Comparison of ENCODE assay signal across 10 mouse cellular contexts in genomic region chr2:35433428-35433827, GRCm38 (mm10). TPM values are rescaled to one million over a fixed set of nuclear protein-coding genes. Genes with fewer than 3 reads are reported as not detected.
DNase-seq lines count a peak whose midpoint lies in the region; ATAC-seq and TF ChIP-seq lines count a peak whose summit lies in the region.
"Had no signal": no experiment of that assay in that cellular context is flagged by ENCODE, and none has a peak within 500 bp of the region (broad histone marks: within the 10 kb centered on the region; RNA-seq: fewer than 3 reads in every experiment).

No protein-coding gene starts in this region.

- H3K4me1 ChIP-seq in heart, embryonic 14.5 days (ENCODE audit: control insufficient read depth in 2 of 2, insufficient read depth in 2 of 2, low read length in 2 of 2) = peaks cover 29 to 45% of the 10 kb centered on the region in 2 experiments
- peaks cover 8% of the 10 kb centered on the region for H3K4me1 ChIP-seq in lung, postnatal 0 days (ENCODE audit: insufficient read depth, low read depth, low read length)
- no peaks in the 10 kb centered on the region for H3K4me1 ChIP-seq in midbrain, postnatal 0 days (ENCODE audit: insufficient read depth, low read length)

- H3K4me3 ChIP-seq in heart, embryonic 14.5 days (ENCODE audit: control insufficient read depth in 1 of 2, insufficient read depth in 1 of 2, low read depth in 1 of 2, low read length in 2 of 2) = no peak overlapping the region
- H3K4me3 ChIP-seq in lung, postnatal 0 days (ENCODE audit: low read depth, low read length) = no peak overlapping the region
- H3K4me3 ChIP-seq in midbrain, postnatal 0 days (ENCODE audit: low read depth, low read length) = no peak overlapping the region
- H3K4me3 ChIP-seq: limb, embryonic 13.5 days had no signal

- H3K27me3 ChIP-seq in heart, embryonic 14.5 days (ENCODE audit: control insufficient read depth, insufficient read depth, low read length) = no peaks in the 10 kb centered on the region
- H3K27me3 ChIP-seq in lung, postnatal 0 days (replicated peaks; ENCODE audit: insufficient read depth, low read length) = no peaks in the 10 kb centered on the region
- no peaks in the 10 kb centered on the region for H3K27me3 ChIP-seq in midbrain, postnatal 0 days (ENCODE audit: insufficient read depth, low read length)

- H3K36me3 ChIP-seq in heart, embryonic 14.5 days (ENCODE audit: control insufficient read depth, insufficient read depth, low read length) = 0 out of 2 replicates have a peak, but pooled peaks cover 2% of the 10 kb centered on the region
- no peaks in the 10 kb centered on the region for H3K36me3 ChIP-seq in lung, postnatal 0 days (ENCODE audit: insufficient read depth, low read length)
- no peaks in the 10 kb centered on the region for H3K36me3 ChIP-seq in midbrain, postnatal 0 days (ENCODE audit: insufficient read depth, low read length)
- H3K36me3 ChIP-seq: limb, embryonic 13.5 days had no signal

- no peaks in the 10 kb centered on the region for H3K9me3 ChIP-seq in heart, embryonic 14.5 days (ENCODE audit: control insufficient read depth, low read length)
- no peaks in the 10 kb centered on the region for H3K9me3 ChIP-seq in lung, postnatal 0 days (ENCODE audit: low read length)
- H3K9me3 ChIP-seq in midbrain, postnatal 0 days (ENCODE audit: low read length) = no peaks in the 10 kb centered on the region
- H3K9me3 ChIP-seq: limb, embryonic 13.5 days had no signal

- no peak for ATAC-seq in heart, embryonic 14.5 days (ENCODE audit: insufficient number of reproducible peaks, insufficient read depth, low FRiP score, low read depth)
- ATAC-seq in lung, postnatal 0 days = peak; percentile 36
- ATAC-seq in midbrain, postnatal 0 days (ENCODE audit: low FRiP score) = no peak

- peak; percentile 28 for DNase-seq in adrenal gland, postnatal 10 days
- DNase-seq in adrenal gland, postnatal 25 days = no peak
- peak; percentile 62 for DNase-seq in kidney, postnatal 10 days
- DNase-seq in lung, postnatal 0 days (ENCODE audit: low spot score) = peak; percentile 22
- no peak for DNase-seq in midbrain, postnatal 0 days (ENCODE audit: low spot score)
- DNase-seq in ovary, postnatal 36 days (ENCODE audit: low spot score) = no peak
- DNase-seq in adrenal gland, postnatal 14 days = no peak

- WGBS in heart, embryonic 14.5 days = 57% methylated on average over 4 of the region's 4 CpGs
- 46% methylated on average over 4 of the region's 4 CpGs for WGBS in lung, postnatal 0 days
- WGBS in midbrain, postnatal 0 days = 86% methylated on average over 4 of the region's 4 CpGs

- no peak for TF ChIP-seq EP300 in lung, postnatal 0 days (IDR thresholded peaks at IDR 0.05)

- no peak for TF ChIP-seq CTCF in lung, postnatal 0 days (IDR thresholded peaks at IDR 0.05)
- TF ChIP-seq CTCF in midbrain, postnatal 0 days (IDR thresholded peaks at IDR 0.05) = no peak

- H3K27ac ChIP-seq in heart, embryonic 14.5 days (replicated peaks in 1 of 2; ENCODE audit: control insufficient read depth in 1 of 2, insufficient read depth in 1 of 2, low read depth in 2 of 2, low read length in 2 of 2) = peak overlapping the region; percentile 50 to 86
- peak overlapping the region; percentile 74 for H3K27ac ChIP-seq in lung, postnatal 0 days (ENCODE audit: low read length)
- H3K27ac ChIP-seq in midbrain, postnatal 0 days (ENCODE audit: low read depth, low read length) = no peak overlapping the region
- H3K27ac ChIP-seq: limb, embryonic 13.5 days had no signal

- peak overlapping the region; percentile 60; the same call in 1 of the 2 replicates for H3K4me2 ChIP-seq in heart, embryonic 14.5 days (ENCODE audit: low read length)
- H3K4me2 ChIP-seq in lung, postnatal 0 days (replicated peaks; ENCODE audit: low read depth, low read length) = no peak overlapping the region
- H3K4me2 ChIP-seq in midbrain, postnatal 0 days (ENCODE audit: low read depth, low read length, poor library complexity, severe bottlenecking) = no peak overlapping the region

- H3K9ac ChIP-seq in heart, embryonic 14.5 days (ENCODE audit: low read length) = no peak overlapping the region
- no peak overlapping the region for H3K9ac ChIP-seq in lung, postnatal 0 days (replicated peaks; ENCODE audit: low read depth)
- no peak overlapping the region for H3K9ac ChIP-seq in midbrain, postnatal 0 days (replicated peaks; ENCODE audit: low read length, poor library complexity, severe bottlenecking)
- H3K9ac ChIP-seq: limb, embryonic 13.5 days had no signal

RNA-seq across cellular contexts. Expression of gene Ggta1, which starts 29.6 kb away (rescaled TPM):
- 10 to 100 TPM; 15.1 to 16.5 TPM for total RNA-seq in adrenal gland, postnatal 10 days (2021)
- total RNA-seq in adrenal gland, postnatal 25 days (2021) = 8.1 and 13.4 TPM in 2 replicates
- 37.9 and 39.4 TPM in 2 replicates for polyA plus RNA-seq in heart, embryonic 14.5 days (2014; fragmentation: Nextera tagmentation; extraction: Ambion mirVana)
- 21.8 and 25.6 TPM in 2 replicates for polyA plus RNA-seq in lung, postnatal 0 days (2015; fragmentation: Nextera tagmentation; extraction: Ambion mirVana)
- total RNA-seq in midbrain, postnatal 0 days (2014; rRNA removed) = 5.1 and 5.4 TPM in 2 replicates
- polyA plus RNA-seq in midbrain, postnatal 0 days (2015; fragmentation: Nextera tagmentation; extraction: Ambion mirVana) = 3.8 and 3.9 TPM in 2 replicates
- 14.3 and 16.6 TPM in 2 replicates for total RNA-seq in adrenal gland, postnatal 14 days (2021)

RNA-seq across cellular contexts. Expression of gene 4930402F06Rik, which starts 36.5 kb away (rescaled TPM):
- total RNA-seq in adrenal gland, postnatal 10 days (2021) = not detected
- not detected in 2 replicates for total RNA-seq in adrenal gland, postnatal 25 days (2021)
- polyA plus RNA-seq in heart, embryonic 14.5 days (2014; fragmentation: Nextera tagmentation; extraction: Ambion mirVana) = not detected in 2 replicates
- not detected in 2 replicates for polyA plus RNA-seq in lung, postnatal 0 days (2015; fragmentation: Nextera tagmentation; extraction: Ambion mirVana)
- not detected in 2 replicates for total RNA-seq in midbrain, postnatal 0 days (2014; rRNA removed)
- polyA plus RNA-seq in midbrain, postnatal 0 days (2015; fragmentation: Nextera tagmentation; extraction: Ambion mirVana) = not detected in 2 replicates
- not detected in 2 replicates for total RNA-seq in adrenal gland, postnatal 14 days (2021)
- polyA plus RNA-seq: limb, embryonic 13.5 days; neural tube, embryonic 14.5 days had no signal

Comparison
In these comparisons a context has a peak if more than half of its experiments do, and no peak if none do; other contexts are left out.
1. DNase-seq: peak in adrenal gland, postnatal 10 days (single experiment), kidney, postnatal 10 days (single experiment) and lung, postnatal 0 days (single experiment); none in adrenal gland, postnatal 25 days (single experiment), midbrain, postnatal 0 days (single experiment), ovary, postnatal 36 days (single experiment) and adrenal gland, postnatal 14 days (single experiment).